Mouse (Mus musculus): ENCODE data around the gene Slc7a8. TPM values are rescaled to one million over a fixed set of nuclear protein-coding genes. Genes with fewer than 3 reads are reported as not detected.

The Slc7a8 gene
- polyA plus RNA-seq, 1 experiment, result 37.1 TPM

- H3K27me3 ChIP-seq (ENCODE audit: control insufficient read depth, insufficient read depth, low read length), result no peaks in the 10 kb centered on the region
- TF ChIP-seq POLR2A (IDR thresholded peaks at IDR 0.05; ENCODE audit: borderline replicate concordance, insufficient read depth, low read length), result no peak
- no peak for TF ChIP-seq CTCF (IDR thresholded peaks at IDR 0.05; ENCODE audit: borderline replicate concordance, insufficient read depth, low read depth, low read length)
- H3K4me1 ChIP-seq (ENCODE audit: control insufficient read depth, insufficient read depth, low read length), result peaks cover 6% of the 10 kb centered on the region; the same call in 1 of the 2 replicates
- no peak overlapping the region for H3K27ac ChIP-seq (ENCODE audit: insufficient read depth, low read length)
- WGBS, result 39% methylated on average over 2 of the region's 2 CpGs
- H3K4me3 ChIP-seq (replicated peaks; ENCODE audit: insufficient read depth, low read depth, low read length), result no peak overlapping the region
- no peak for DNase-seq
Measured at GRCm38 (mm10) chr14:54674317-54674716, 107.4 kb downstream of the Slc7a8 start.

Other genes with a start within 250 kb of the Slc7a8 start
- gene Haus4, start 227.3 kb downstream of the Slc7a8 start, polyA plus RNA-seq (2012; rRNA removed), result 9.5 and 9.9 TPM in 2 replicates
- gene Ajuba, start 204.4 kb downstream of the Slc7a8 start, polyA plus RNA-seq (2012; rRNA removed), result 1.9 TPM in 2 replicates
- gene 4931414P19Rik, start 176.0 kb downstream of the Slc7a8 start, polyA plus RNA-seq (2012; rRNA removed), result 3.2 and 4.0 TPM in 2 replicates
- 221 and 225 TPM in 2 replicates for gene Psmb5, start 163.9 kb downstream of the Slc7a8 start, polyA plus RNA-seq (2012; rRNA removed)
- gene Psmb11, start 160.5 kb downstream of the Slc7a8 start, polyA plus RNA-seq (2012; rRNA removed), result 0.10 TPM in 1 of 2 replicates, not detected in the other
- not detected in 2 replicates for gene Gm17606, start 141.0 kb downstream of the Slc7a8 start, polyA plus RNA-seq (2012; rRNA removed)
- gene Cdh24, start 140.6 kb downstream of the Slc7a8 start, polyA plus RNA-seq (2012; rRNA removed), result 7.6 and 10.3 TPM in 2 replicates
- gene 1700123O20Rik, start 95.7 kb downstream of the Slc7a8 start, polyA plus RNA-seq (2012; rRNA removed), result 45.2 and 51.0 TPM in 2 replicates
- gene Acin1, start 95.0 kb downstream of the Slc7a8 start, polyA plus RNA-seq (2012; rRNA removed), result 199 and 207 TPM in 2 replicates
- gene Gm29776, start 83.1 kb downstream of the Slc7a8 start, polyA plus RNA-seq (2012; rRNA removed), result 0.03 and 0.08 TPM in 2 replicates
- 0.08 TPM in 2 replicates for gene Cebpe, start 69.8 kb downstream of the Slc7a8 start, polyA plus RNA-seq (2012; rRNA removed)
- gene Rnf212b, start 32.2 kb upstream of the Slc7a8 start, polyA plus RNA-seq (2012; rRNA removed), result not detected in 2 replicates
- gene Homez, start 89.0 kb upstream of the Slc7a8 start, polyA plus RNA-seq (2012; rRNA removed), result 12.0 and 12.4 TPM in 2 replicates
- 21.6 and 22.1 TPM in 2 replicates for gene Ppp1r3e, start 95.6 kb upstream of the Slc7a8 start, polyA plus RNA-seq (2012; rRNA removed)
- gene Bcl2l2, start 101.4 kb upstream of the Slc7a8 start, polyA plus RNA-seq (2012; rRNA removed), result 113 TPM in 2 replicates
- 0.34 TPM in 1 of 2 replicates, not detected in the other for gene Gm20521, start 101.5 kb upstream of the Slc7a8 start, polyA plus RNA-seq (2012; rRNA removed)
- gene Pabpn1, start 110.6 kb upstream of the Slc7a8 start, polyA plus RNA-seq (2012; rRNA removed), result 413 and 433 TPM in 2 replicates
- 687 and 690 TPM in 2 replicates for gene Slc22a17, start 131.2 kb upstream of the Slc7a8 start, polyA plus RNA-seq (2012; rRNA removed)
- gene Efs, start 144.2 kb upstream of the Slc7a8 start, polyA plus RNA-seq (2012; rRNA removed), result 9.9 and 11.2 TPM in 2 replicates
- 0.26 and 0.43 TPM in 2 replicates for gene Il25, start 150.7 kb upstream of the Slc7a8 start, polyA plus RNA-seq (2012; rRNA removed)
- gene Cmtm5, start 154.3 kb upstream of the Slc7a8 start, polyA plus RNA-seq (2012; rRNA removed), result 215 and 237 TPM in 2 replicates
- gene Myh6, start 185.0 kb upstream of the Slc7a8 start, polyA plus RNA-seq (2012; rRNA removed), result 0.10 TPM in 1 of 2 replicates, not detected in the other
- gene Gm17428, start 195.0 kb upstream of the Slc7a8 start, polyA plus RNA-seq (2012; rRNA removed), result not detected in 2 replicates
- 4.4 and 6.9 TPM in 2 replicates for gene Myh7, start 212.7 kb upstream of the Slc7a8 start, polyA plus RNA-seq (2012; rRNA removed)
- gene Ngdn, start 233.5 kb upstream of the Slc7a8 start, polyA plus RNA-seq (2012; rRNA removed), result 49.4 and 50.4 TPM in 2 replicates

All from cerebellum, adult 2 months (tissue).